Mouse (Mus musculus): ENCODE measurements around the gene Vsx2.

- no peak for TF ChIP-seq CTCF (IDR thresholded peaks at IDR 0.05; ENCODE audit: extremely low read depth, insufficient read depth, low read length)
- TF ChIP-seq POLR2A (IDR thresholded peaks at IDR 0.05; ENCODE audit: extremely low read depth, insufficient read depth, low read length): no peak
Observed at GRCm38 (mm10) chr12:84631867-84632266, 62.3 kb downstream of the Vsx2 start.

Data from cortical plate, adult 2 months (tissue).